Mouse (Mus musculus) pancreas, adult 10 weeks (tissue): ENCODE measurements around the gene Osbpl5. TPM values are rescaled to one million over a fixed set of nuclear protein-coding genes. Genes with fewer than 3 reads are reported as not detected.

ENCODE experiments used
- polyA plus RNA-seq: library from polyadenylated mRNA; stranded (reverse); fragments of 350-450 nt; fragmentation: Illumina TruSeq; extraction: RNeasy Lipid Tissue Mini Kit (QIAGEN cat#74804); gene quantifications from one replicate; pipeline ENCODE4 v1.2.3, GENCODE M21; 2015; ENCODE audit warnings: low read depth, low replicate concordance; ENCODE audit not compliant: insufficient read depth

The Osbpl5 gene
- 6.5 TPM for polyA plus RNA-seq

DNA sequence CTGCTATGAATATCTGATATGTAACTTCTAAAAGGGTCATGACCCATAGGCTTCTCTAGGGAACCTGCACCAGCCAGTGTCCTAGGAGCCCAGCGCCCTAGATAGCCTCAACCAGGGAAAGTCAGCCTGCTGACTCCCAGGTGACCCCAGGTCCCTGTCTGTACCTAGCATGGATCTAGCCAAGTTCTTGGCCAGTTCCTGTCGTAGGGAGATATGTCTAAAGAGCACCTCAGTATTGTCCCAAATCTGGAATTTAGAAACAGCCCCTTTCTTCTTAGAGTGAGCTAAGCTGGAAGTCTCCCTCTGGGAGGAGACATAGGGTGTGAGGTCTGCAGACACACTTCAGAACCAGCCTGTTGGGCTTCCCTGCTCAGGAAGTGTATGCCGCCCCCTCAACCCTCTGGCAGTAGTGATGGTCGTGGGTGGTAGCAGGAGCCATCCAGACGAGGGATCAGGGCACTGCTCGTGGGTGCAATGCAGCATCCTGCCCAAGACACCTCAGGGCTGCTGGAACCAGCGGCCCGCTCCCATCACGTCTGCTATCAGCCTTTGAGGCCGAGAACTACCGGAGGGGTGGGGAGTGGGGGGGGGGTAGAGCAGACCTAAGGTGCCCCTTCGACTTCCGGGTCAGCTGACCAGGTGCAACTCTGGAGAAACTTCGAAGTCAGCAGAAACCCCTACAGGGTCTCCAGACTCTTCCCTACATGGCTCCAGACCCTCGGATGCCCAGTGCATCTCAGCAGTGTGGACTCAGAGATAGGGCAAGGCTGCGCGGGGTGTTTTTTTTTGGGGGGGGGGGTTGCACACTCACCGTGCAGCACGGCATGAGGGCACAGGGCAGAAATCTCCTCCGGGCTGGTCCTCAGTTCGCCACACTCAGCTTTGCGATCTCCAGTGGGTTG, at the start of gene Osbpl5:
TSS of gene Osbpl5 (minus strand) at position 861 of the 902 bp plus-strand sequence.

DNA sequence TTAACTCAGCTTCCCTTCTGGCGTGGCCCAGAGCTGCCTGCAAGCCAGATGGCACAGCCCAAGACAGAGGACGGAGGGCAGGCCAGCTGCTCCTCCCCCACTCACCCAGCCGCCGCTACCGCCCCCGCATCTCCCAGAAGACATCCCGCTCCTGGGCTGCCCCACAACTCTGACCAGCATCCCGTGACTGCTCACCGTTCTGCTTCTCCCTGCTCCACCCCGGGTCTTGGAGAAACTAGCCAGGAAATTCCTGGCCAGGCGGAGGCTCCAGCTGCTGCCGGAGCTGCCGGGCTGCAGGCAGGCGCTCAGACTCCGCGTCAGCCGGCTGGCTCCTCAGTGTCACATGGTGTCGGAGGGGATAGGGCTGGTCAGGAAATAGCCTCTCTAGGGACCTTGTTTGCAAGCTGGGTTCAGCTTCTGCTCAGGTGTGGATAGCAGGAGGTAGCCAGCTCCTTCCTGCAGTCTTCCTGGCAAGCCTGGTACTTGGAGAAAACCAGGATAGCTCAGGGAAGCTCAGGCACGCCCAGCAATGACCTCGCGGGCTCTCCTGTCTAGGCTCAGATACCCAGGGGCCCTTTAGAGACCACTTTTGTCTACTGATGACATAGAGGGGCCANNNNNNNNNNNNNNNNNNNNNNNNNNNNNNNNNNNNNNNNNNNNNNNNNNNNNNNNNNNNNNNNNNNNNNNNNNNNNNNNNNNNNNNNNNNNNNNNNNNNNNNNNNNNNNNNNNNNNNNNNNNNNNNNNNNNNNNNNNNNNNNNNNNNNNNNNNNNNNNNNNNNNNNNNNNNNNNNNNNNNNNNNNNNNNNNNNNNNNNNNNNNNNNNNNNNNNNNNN, 27.4 kb upstream of the Osbpl5 start, which contains the start of gene Mrgpre:
TSS of gene Mrgpre (minus strand) at position 505 of the 834 bp plus-strand sequence.

DNA sequence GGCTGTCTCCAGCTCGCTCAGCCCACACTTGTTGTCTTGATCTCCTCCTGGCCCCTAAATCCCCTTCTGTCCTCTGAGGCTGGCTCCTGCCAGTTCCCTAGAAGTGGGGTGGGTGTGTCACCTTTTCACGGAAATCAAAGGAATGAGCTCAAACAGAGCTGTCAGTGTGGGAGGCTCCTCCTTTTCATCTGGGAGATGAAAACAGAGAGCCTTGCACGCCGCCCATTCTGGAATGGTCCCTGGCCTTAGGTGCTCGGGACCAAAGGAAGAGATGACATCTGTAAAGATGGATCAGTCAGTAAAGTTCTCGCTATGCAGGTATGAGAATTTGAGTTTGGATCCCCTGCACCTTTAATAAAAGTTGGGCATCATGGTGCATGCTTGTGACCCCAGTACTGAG, 10.1 kb upstream of the Osbpl5 start, which contains the start of gene Mrgprg:
TSS of gene Mrgprg (minus strand) at position 101 of the 400 bp plus-strand sequence.

DNA sequence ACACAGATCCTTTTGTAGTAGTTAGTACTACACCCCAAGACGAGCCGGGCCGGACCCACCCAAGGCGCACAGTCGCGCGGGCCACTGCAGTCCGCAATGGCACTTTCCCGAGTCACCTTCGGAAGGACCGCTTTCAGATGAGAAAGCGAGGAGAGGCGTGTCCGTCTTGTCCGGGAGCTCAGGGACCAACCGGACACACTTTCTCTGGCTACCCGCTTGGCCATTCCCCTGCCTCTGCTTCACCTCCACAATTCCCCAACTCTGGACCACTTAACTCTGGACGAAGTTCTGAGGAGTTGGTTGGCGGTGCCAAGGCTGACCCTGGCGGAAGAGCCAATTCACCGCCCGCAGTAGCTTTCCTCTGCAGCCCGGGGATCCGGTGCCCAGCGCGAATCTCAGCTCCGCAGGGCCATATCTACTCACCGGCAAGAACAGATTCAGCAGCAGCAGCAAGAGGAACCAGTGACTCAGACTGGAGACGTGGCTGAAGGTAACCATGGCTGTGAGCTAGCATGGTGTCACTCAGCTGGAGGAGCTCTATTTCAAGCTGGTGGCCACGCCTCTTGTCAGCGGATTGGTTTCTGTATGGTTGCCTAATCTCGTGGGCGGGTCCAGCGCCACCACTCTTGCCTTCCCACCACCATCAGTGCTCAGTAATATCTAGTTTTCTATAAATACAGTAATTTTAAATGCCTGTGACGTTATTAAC, 71.3 kb downstream of the Osbpl5 start, which contains the start of gene Tnfrsf23:
TSS of gene Tnfrsf23 (minus strand) at position 514 of the 709 bp plus-strand sequence.

DNA sequence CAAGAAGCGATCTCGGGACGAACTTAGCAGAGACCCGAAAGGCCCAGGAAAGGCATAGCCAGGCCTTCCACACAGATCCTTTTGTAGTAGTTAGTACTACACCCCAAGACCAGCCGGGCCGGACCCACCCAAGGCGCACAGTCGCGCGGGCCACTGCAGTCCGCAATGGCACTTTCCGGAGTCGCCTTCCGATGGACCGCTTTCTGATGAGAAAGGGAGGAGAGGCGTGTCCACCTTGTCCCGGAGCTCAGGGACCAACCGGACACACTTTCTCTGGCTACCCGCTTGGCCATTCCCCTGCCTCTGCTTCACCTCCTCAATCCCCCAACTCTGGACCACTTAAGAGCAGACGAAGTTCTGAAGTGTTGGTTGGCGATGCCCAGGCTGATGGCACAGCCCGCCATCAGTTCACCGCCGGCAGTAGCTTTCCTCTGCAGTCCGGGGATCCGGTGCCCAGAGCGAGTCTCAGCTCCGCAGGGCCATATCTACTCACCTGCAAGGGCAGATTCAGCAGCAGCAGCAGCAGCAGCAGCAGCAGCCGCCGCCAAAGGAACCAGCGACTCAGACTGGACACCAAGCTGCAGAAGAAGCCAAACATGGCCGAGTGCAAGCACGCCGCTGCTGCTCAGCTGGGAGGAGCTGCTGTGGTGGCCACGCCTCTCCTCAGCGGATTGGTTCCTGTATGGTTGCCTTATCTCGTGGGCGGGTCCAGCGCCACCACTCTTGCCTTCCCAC, 107.6 kb downstream of the Osbpl5 start, which contains the start of gene Tnfrsf22:
TSS of gene Tnfrsf22 (minus strand) at position 628 of the 735 bp plus-strand sequence.

Other genes with a start within 250 kb of the Osbpl5 start
- 19.0 TPM for gene Nap1l4, start 207.9 kb downstream of the Osbpl5 start, polyA plus RNA-seq
- 83.8 TPM for gene Cars, start 156.9 kb downstream of the Osbpl5 start, polyA plus RNA-seq
- gene Tnfrsf26, start 128.3 kb downstream of the Osbpl5 start, polyA plus RNA-seq = 0.94 TPM
- 3.2 TPM for gene Tnfrsf22, start 107.3 kb downstream of the Osbpl5 start, polyA plus RNA-seq
- 1.8 TPM for gene Tnfrsf23, start 71.1 kb downstream of the Osbpl5 start, polyA plus RNA-seq
- not detected for gene Mrgprg, start 10.0 kb upstream of the Osbpl5 start, polyA plus RNA-seq
- 1.1 TPM for gene Mrgpre, start 27.5 kb upstream of the Osbpl5 start, polyA plus RNA-seq
- gene Nadsyn1, start 65.9 kb upstream of the Osbpl5 start, polyA plus RNA-seq = 4.0 TPM
- 6.1 TPM for gene Dhcr7, start 66.2 kb upstream of the Osbpl5 start, polyA plus RNA-seq
- not detected for gene Gm498, start 109.9 kb upstream of the Osbpl5 start, polyA plus RNA-seq
- gene Shank2, start 244.9 kb upstream of the Osbpl5 start, polyA plus RNA-seq = 2.8 TPM